Mouse (Mus musculus) midbrain, embryonic 16.5 days (tissue): ENCODE data around the gene Cab39. TPM values are rescaled to one million over a fixed set of nuclear protein-coding genes. Genes with fewer than 3 reads are reported as not detected.

ENCODE experiments used
- ATAC-seq: fragments of 200-750 bp; cut with Nextera tagmentation; 2 replicates; pipeline ENCODE4 v1.8.0; 2017; ENCODE audit warnings: moderate TSS enrichment
- H3K27ac ChIP-seq: fragments of 300-500 bp; sonication (generic); 2 replicates; pipeline ENCODE4 v1.5.1; 2014; ENCODE audit warnings: mild to moderate bottlenecking, low read length, mixed read lengths
- H3K27me3 ChIP-seq: fragments of 300-500 bp; sonication (generic); 2 replicates; pipeline ENCODE4 v1.6.1; 2014; ENCODE audit warnings: low read depth, low read length, mixed read lengths; ENCODE audit not compliant: control insufficient read depth, insufficient read depth
- H3K36me3 ChIP-seq: fragments of 300-500 bp; sonication (generic); 2 replicates; pipeline ENCODE4 v1.6.1; 2014; ENCODE audit warnings: mild to moderate bottlenecking, low read length, moderate library complexity, mixed read lengths; ENCODE audit not compliant: control insufficient read depth, insufficient read depth
- H3K4me1 ChIP-seq: fragments of 300-500 bp; sonication (generic); 2 replicates; pipeline ENCODE4 v1.6.1; 2014; ENCODE audit warnings: mild to moderate bottlenecking, low read length, mixed read lengths; ENCODE audit not compliant: control insufficient read depth, insufficient read depth
- H3K4me2 ChIP-seq: fragments of 300-500 bp; sonication (generic); 2 replicates; pipeline ENCODE4 v1.6.1; 2014; ENCODE audit warnings: mild to moderate bottlenecking, low read length, mixed read lengths
- H3K4me3 ChIP-seq: fragments of 300-500 bp; sonication (generic); 2 replicates; pipeline ENCODE4 v1.5.1; 2014; ENCODE audit warnings: low read depth, mild to moderate bottlenecking, low read length, moderate library complexity, mixed read lengths
- H3K9ac ChIP-seq: fragments of 300-500 bp; sonication (generic); 2 replicates; pipeline ENCODE4 v1.6.1; 2014; ENCODE audit warnings: low read depth, low read length, mixed read lengths
- H3K9me3 ChIP-seq: fragments of 300-500 bp; sonication (generic); replicated peaks from 2 replicates; pipeline ENCODE4 v1.6.1; 2014; ENCODE audit warnings: mild to moderate bottlenecking, low read length, mixed read lengths; ENCODE audit not compliant: control insufficient read depth, poor library complexity, severe bottlenecking
- WGBS: fragments of 180-500 bp; shearing (Covaris S2); extraction: QIAGEN DNeasy Blood & Tissue Kit; methylation state at CpG from one replicate; pipeline ENCODE4 v1.1.7; 2014; 5-methylcytosine and 5-hydroxymethylcytosine counted together
- polyA plus RNA-seq: library from polyadenylated mRNA; unstranded; fragments of >200 nt; fragmentation: Nextera tagmentation; extraction: Ambion mirVana; gene quantifications from 2 replicates; pipeline ENCODE4 v1.2.1, GENCODE M21; 2015

Gene Cab39
- polyA plus RNA-seq, 1 experiment from 2014 or later: 49.4 TPM

GRCm38 (mm10) chr1:85845476-85845875, 52.2 kb downstream of the Cab39 start:
- no peak overlapping the region for H3K27ac ChIP-seq
- H3K4me2 ChIP-seq: no peak overlapping the region
- H3K36me3 ChIP-seq: peaks cover 19% of the 10 kb centered on the region
- H3K4me1 ChIP-seq: no peaks in the 10 kb centered on the region
- 79% methylated on average over 3 of the region's 3 CpGs for WGBS
- no peaks in the 10 kb centered on the region for H3K9me3 ChIP-seq
- H3K27me3 ChIP-seq: no peaks in the 10 kb centered on the region
- no peak overlapping the region for H3K9ac ChIP-seq
- ATAC-seq: no peak
- no peak overlapping the region for H3K4me3 ChIP-seq

GRCm38 (mm10) chr1:85849016-85849415, 55.8 kb downstream of the Cab39 start:
- no peak overlapping the region for H3K9ac ChIP-seq
- no peaks in the 10 kb centered on the region for H3K27me3 ChIP-seq
- H3K9me3 ChIP-seq: no peaks in the 10 kb centered on the region
- 86% methylated on average over 14 of the region's 14 CpGs for WGBS
- ATAC-seq: no peak
- H3K36me3 ChIP-seq: peaks cover 19% of the 10 kb centered on the region
- no peaks in the 10 kb centered on the region for H3K4me1 ChIP-seq
- no peak overlapping the region for H3K27ac ChIP-seq
- no peak overlapping the region for H3K4me3 ChIP-seq
- no peak overlapping the region for H3K4me2 ChIP-seq

- no peaks in the 10 kb centered on the region for H3K4me1 ChIP-seq
- 91% methylated on average over 5 of the region's 5 CpGs for WGBS
- H3K27ac ChIP-seq: no peak overlapping the region
- no peak overlapping the region for H3K4me2 ChIP-seq
- H3K27me3 ChIP-seq: no peaks in the 10 kb centered on the region
- no peak for ATAC-seq
- H3K9ac ChIP-seq: no peak overlapping the region
- H3K4me3 ChIP-seq: no peak overlapping the region
- no peaks in the 10 kb centered on the region for H3K9me3 ChIP-seq
- peaks cover 15% of the 10 kb centered on the region for H3K36me3 ChIP-seq
These were observed 57.6 kb downstream of the Cab39 start for GRCm38 (mm10) chr1:85850851-85851250.

GRCm38 (mm10) chr1:85852996-85853689, 59.9 kb downstream of the Cab39 start:
- Histone ChIP-seq H3K4me1 (no peaks in the 10 kb centered on the region), H3K27ac (no peak overlapping the region), H3K9ac (no peak overlapping the region), H3K36me3 (peaks cover 12% of the 10 kb centered on the region), H3K27me3 (no peaks in the 10 kb centered on the region), H3K4me2 (no peak overlapping the region), H3K4me3 (no peak overlapping the region), H3K9me3 (no peaks in the 10 kb centered on the region)
- ATAC-seq: peak; percentile 70
- 76% methylated on average over 2 of the region's 2 CpGs for WGBS

- WGBS: 89% methylated on average over 2 of the region's 2 CpGs
- H3K4me3 ChIP-seq: no peak overlapping the region
- no peaks in the 10 kb centered on the region for H3K4me1 ChIP-seq
- no peaks in the 10 kb centered on the region for H3K27me3 ChIP-seq
- H3K9me3 ChIP-seq: no peaks in the 10 kb centered on the region
- peak; percentile 19; the same call in 1 of the 2 replicates for ATAC-seq
- H3K36me3 ChIP-seq: peaks cover 6% of the 10 kb centered on the region
- H3K27ac ChIP-seq: peak overlapping the region; percentile 12; the same call in 1 of the 2 replicates
- no peak overlapping the region for H3K4me2 ChIP-seq
- no peak overlapping the region for H3K9ac ChIP-seq
These were observed 60.6 kb downstream of the Cab39 start for GRCm38 (mm10) chr1:85853865-85854264.

GRCm38 (mm10) chr1:85854475-85854874, 61.2 kb downstream of the Cab39 start:
- Histone ChIP-seq H3K9me3 (no peaks in the 10 kb centered on the region), H3K9ac (no peak overlapping the region), H3K4me2 (no peak overlapping the region), H3K4me1 (no peaks in the 10 kb centered on the region), H3K36me3 (peaks cover 1% of the 10 kb centered on the region; the same call in 1 of the 2 replicates), H3K27me3 (no peaks in the 10 kb centered on the region), H3K4me3 (no peak overlapping the region), H3K27ac (no peak overlapping the region)
- WGBS: 72% methylated on average over 2 of the region's 2 CpGs
- no peak for ATAC-seq

- Histone ChIP-seq H3K4me3 (no peak overlapping the region), H3K27ac (no peak overlapping the region), H3K9me3 (no peaks in the 10 kb centered on the region), H3K27me3 (no peaks in the 10 kb centered on the region), H3K4me2 (no peak overlapping the region), H3K9ac (no peak overlapping the region), H3K4me1 (no peaks in the 10 kb centered on the region), H3K36me3 (no peaks in the 10 kb centered on the region)
- 90% methylated on average over 3 of the region's 3 CpGs for WGBS
- no peak for ATAC-seq
These were observed 63.0 kb downstream of the Cab39 start for GRCm38 (mm10) chr1:85856266-85856665.

- H3K27me3 ChIP-seq: no peaks in the 10 kb centered on the region
- peaks cover 5% of the 10 kb centered on the region; the same call in 1 of the 2 replicates for H3K9me3 ChIP-seq
- H3K36me3 ChIP-seq: no peaks in the 10 kb centered on the region
- H3K4me3 ChIP-seq: no peak overlapping the region
- ATAC-seq: no peak
- H3K4me2 ChIP-seq: no peak overlapping the region
- no peak overlapping the region for H3K27ac ChIP-seq
- no peaks in the 10 kb centered on the region for H3K4me1 ChIP-seq
- H3K9ac ChIP-seq: no peak overlapping the region
- WGBS: 84% methylated on average over 6 of the region's 6 CpGs
These were observed 64.1 kb downstream of the Cab39 start for GRCm38 (mm10) chr1:85857261-85857754.

GRCm38 (mm10) chr1:85864383-85864782, 71.1 kb downstream of the Cab39 start:
- WGBS: 90% methylated on average over 9 of the region's 10 CpGs
- Histone ChIP-seq H3K9ac (no peak overlapping the region), H3K36me3 (no peaks in the 10 kb centered on the region), H3K4me3 (no peak overlapping the region), H3K4me2 (no peak overlapping the region), H3K9me3 (peaks cover 7% of the 10 kb centered on the region; the same call in 1 of the 2 replicates), H3K4me1 (no peaks in the 10 kb centered on the region), H3K27me3 (no peaks in the 10 kb centered on the region), H3K27ac (no peak overlapping the region)
- no peak for ATAC-seq
